Mouse (Mus musculus) MEL (cell line): ENCODE measurements around the gene Kdelr3. TPM values are rescaled to one million over a fixed set of nuclear protein-coding genes. Genes with fewer than 3 reads are reported as not detected.

Experiments
- DNase-seq: peaks from one replicate; pipeline ENCODE4 v3.0.0; 2011; ENCODE audit warnings: low read depth, low spot score
- H3K27ac ChIP-seq: 2 replicates; pipeline ENCODE4 v1.5.1; 2012; ENCODE audit warnings: low read depth, mild to moderate bottlenecking, control low read depth, low read length, moderate library complexity; ENCODE audit not compliant: control insufficient read depth
- H3K27me3 ChIP-seq, 2 experiments: fragments of 150-350 bp in 1 of 2; sonication (generic) in 1 of 2; 2 replicates each; pipeline ENCODE4 v1.6.1; 2012; ENCODE audit warnings: low read length in 2 of 2, mild to moderate bottlenecking in 2 of 2, improper control_type of control experiment in 1 of 2, moderate library complexity in 1 of 2; ENCODE audit not compliant: insufficient read depth in 2 of 2, control insufficient read depth in 1 of 2
- H3K36me3 ChIP-seq, 2 experiments: 2 replicates each; pipeline ENCODE4 v1.6.1; 2012 to 2014; ENCODE audit warnings: low read length in 2 of 2, improper control_type of control experiment in 1 of 2, inconsistent platforms in 1 of 2, mild to moderate bottlenecking in 1 of 2; ENCODE audit not compliant: insufficient read depth in 2 of 2, control insufficient read depth in 1 of 2
- H3K4me1 ChIP-seq, 2 experiments: fragments of 150-350 bp in 1 of 2; sonication (generic) in 1 of 2; 2 replicates each; pipeline ENCODE4 v1.6.1; 2012; ENCODE audit warnings: low read length in 2 of 2, improper control_type of control experiment in 1 of 2, mild to moderate bottlenecking in 1 of 2; ENCODE audit not compliant: insufficient read depth in 2 of 2, control insufficient read depth in 1 of 2
- H3K4me3 ChIP-seq, 2 experiments: fragments of 150-350 bp in 1 of 2; sonication (generic) in 1 of 2; 2 replicates each; pipeline ENCODE4 v1.5.1; 2012; ENCODE audit warnings: low read depth in 2 of 2, low read length in 2 of 2, mild to moderate bottlenecking in 2 of 2, moderate library complexity in 2 of 2, control low read depth in 1 of 2, improper control_type of control experiment in 1 of 2; ENCODE audit not compliant: control insufficient read depth in 1 of 2, insufficient read depth in 1 of 2
- H3K79me2 ChIP-seq: 2 replicates; pipeline ENCODE4 v1.6.1; 2012; ENCODE audit warnings: mild to moderate bottlenecking, low read length, moderate library complexity; ENCODE audit not compliant: control insufficient read depth, poor library complexity, insufficient read depth
- H3K9ac ChIP-seq: 2 replicates; pipeline ENCODE4 v1.6.1; 2012; ENCODE audit warnings: low read depth, mild to moderate bottlenecking, control low read depth, low read length, moderate library complexity; ENCODE audit not compliant: control insufficient read depth, poor library complexity, severe bottlenecking
- H3K9me3 ChIP-seq: fragments of 150-350 bp; sonication (generic); replicated peaks from 2 replicates; pipeline ENCODE4 v1.6.1; 2012; ENCODE audit warnings: mild to moderate bottlenecking, low read length, improper control_type of control experiment, moderate library complexity; ENCODE audit not compliant: insufficient read depth
- EP300 ChIP-seq, 2 experiments: IDR thresholded peaks; 2 replicates each; pipeline ENCODE4 v1.6.1; 2011; ENCODE audit warnings: improper control_type of control experiment in 2 of 2, low read length in 2 of 2, low read depth in 1 of 2, mild to moderate bottlenecking in 1 of 2
- ETS1 ChIP-seq: IDR thresholded peaks from 2 replicates; pipeline ENCODE4 v1.6.1; 2012; ENCODE audit warnings: low read depth, mild to moderate bottlenecking, inconsistent platforms, low read length, improper control_type of control experiment, moderate library complexity
- GABPA ChIP-seq: IDR thresholded peaks from 2 replicates; pipeline ENCODE4 v1.6.1; 2012; ENCODE audit warnings: low read depth, mild to moderate bottlenecking, inconsistent platforms, low read length, improper control_type of control experiment, moderate library complexity
- HCFC1 ChIP-seq: IDR thresholded peaks from 2 replicates; pipeline ENCODE4 v1.6.1; 2012; ENCODE audit warnings: low read depth, mild to moderate bottlenecking, inconsistent platforms, low read length, improper control_type of control experiment, moderate library complexity
- JUND ChIP-seq: IDR thresholded peaks from 2 replicates; pipeline ENCODE4 v1.6.1; 2011; ENCODE audit warnings: low read depth, mild to moderate bottlenecking, improper control_type of control experiment, low read length
- MAFK ChIP-seq: IDR thresholded peaks from 2 replicates; pipeline ENCODE4 v1.6.1; 2011; ENCODE audit warnings: low read depth, mild to moderate bottlenecking, low read length, improper control_type of control experiment, borderline replicate concordance
- MAZ ChIP-seq: IDR thresholded peaks from 2 replicates; pipeline ENCODE4 v1.6.1; 2012; ENCODE audit warnings: low read depth, mild to moderate bottlenecking, inconsistent platforms, low read length, improper control_type of control experiment
- MYB ChIP-seq: IDR thresholded peaks from 2 replicates; pipeline ENCODE4 v1.6.1; 2011; ENCODE audit warnings: mild to moderate bottlenecking, low read depth, low read length, improper control_type of control experiment
- POLR2AphosphoS5 ChIP-seq: IDR thresholded peaks from 2 replicates; pipeline ENCODE4 v1.6.1; 2012; ENCODE audit warnings: low read depth, borderline replicate concordance, mild to moderate bottlenecking, inconsistent platforms, low read length, moderate library complexity, mixed read lengths
- SMC3 ChIP-seq: IDR thresholded peaks from 2 replicates; pipeline ENCODE4 v1.6.1; 2011; ENCODE audit warnings: low read depth, low read length, improper control_type of control experiment
- TAL1 ChIP-seq: IDR thresholded peaks from 2 replicates; pipeline ENCODE4 v1.6.1; 2012; ENCODE audit warnings: mild to moderate bottlenecking, inconsistent platforms, low read length, moderate library complexity, mixed read lengths
- TCF12 ChIP-seq: IDR thresholded peaks from 2 replicates; pipeline ENCODE4 v1.6.1; 2014; ENCODE audit warnings: low read depth, mild to moderate bottlenecking, inconsistent platforms, low read length, improper control_type of control experiment, moderate library complexity
- UBTF ChIP-seq: IDR thresholded peaks from 2 replicates; pipeline ENCODE4 v1.6.1; 2012; ENCODE audit warnings: low read depth, mild to moderate bottlenecking, inconsistent platforms, low read length, improper control_type of control experiment, moderate library complexity, borderline replicate concordance; ENCODE audit not compliant: insufficient read depth
- USF2 ChIP-seq, 2 experiments: IDR thresholded peaks; 2 replicates each; pipeline ENCODE4 v1.6.1; 2011 to 2012; ENCODE audit warnings: improper control_type of control experiment in 2 of 2, low read length in 2 of 2, borderline replicate concordance in 1 of 2, inconsistent platforms in 1 of 2, low read depth in 1 of 2, mild to moderate bottlenecking in 1 of 2; ENCODE audit not compliant: insufficient read depth in 1 of 2
- ZMIZ1 ChIP-seq: IDR thresholded peaks from 2 replicates; pipeline ENCODE4 v1.6.1; 2012; ENCODE audit warnings: low read depth, mild to moderate bottlenecking, inconsistent platforms, low read length, improper control_type of control experiment, moderate library complexity
- ZNF384 ChIP-seq: IDR thresholded peaks from 2 replicates; pipeline ENCODE4 v1.6.1; 2012; ENCODE audit warnings: low read depth, mild to moderate bottlenecking, inconsistent platforms, low read length, improper control_type of control experiment
- polyA plus RNA-seq, 2 experiments: library from polyadenylated mRNA; stranded (reverse) in 1 of 2; unstranded in 1 of 2; fragments of >175 nt in 1 of 2; fragments of >200 nt in 1 of 2; gene quantifications; 2 replicates each; pipeline versions ENCODE4 v1.2.1 to v1.2.4; 2012; ENCODE audit warnings: low replicate concordance in 2 of 2, low read depth in 1 of 2; ENCODE audit not compliant: insufficient read length in 2 of 2, insufficient read depth in 1 of 2, missing spikeins in 1 of 2
- total RNA-seq: library from RNA; depleted of rRNA; stranded (reverse); fragments of 300-350 nt; gene quantifications from 2 replicates; pipeline ENCODE4 v1.2.3, GENCODE M21; 2012

Gene Kdelr3
- total and polyA plus RNA-seq, 3 experiments = 14.5 to 32.2 TPM; not detected in 1

DNA sequence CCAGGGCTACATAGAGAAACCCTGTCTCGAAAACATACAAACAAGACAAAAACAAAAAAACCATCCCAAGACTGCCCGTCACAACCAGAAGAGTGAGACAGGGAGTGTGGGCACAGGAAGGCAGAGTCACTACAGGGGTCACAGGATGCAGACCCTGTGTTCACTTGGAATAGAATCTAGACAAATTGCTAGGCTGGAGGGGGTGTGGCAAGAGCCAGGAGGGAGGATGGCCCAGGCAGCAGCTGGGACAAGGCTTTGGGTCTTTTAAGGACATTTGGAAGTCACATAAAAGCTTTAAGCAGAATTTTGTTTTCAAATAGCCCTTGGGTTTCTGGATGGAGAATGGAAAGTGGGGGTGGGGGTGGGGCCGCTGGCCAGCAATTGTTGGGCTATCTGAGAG lies 2.4 kb downstream of the Kdelr3 start:
- H3K79me2 ChIP-seq = no peaks in the 10 kb centered on the region
- H3K27ac ChIP-seq = no peak overlapping the region
- peaks cover 0 to 23% of the 10 kb centered on the region in 2 experiments; a peak in 3 of 4 replicates for H3K4me1 ChIP-seq
- H3K27me3 ChIP-seq = no peaks in the 10 kb centered on the region
- H3K9me3 ChIP-seq = no peaks in the 10 kb centered on the region
- no peak overlapping the region for H3K4me3 ChIP-seq
- DNase-seq = no peak
- peaks cover 0 to 9% of the 10 kb centered on the region in 2 experiments; a peak in 3 of 4 replicates for H3K36me3 ChIP-seq
- no peak for TF ChIP-seq SMC3
- no peak for TF ChIP-seq TCF12
- TF ChIP-seq MAFK = no peak
- TF ChIP-seq POLR2AphosphoS5 = no peak
- TF ChIP-seq GABPA = no peak
- no peak for TF ChIP-seq EP300 (IDR thresholded peaks at IDR 0.05; ENCODE audit: low read depth in 1 of 2, low read length in 2 of 2)
- no peak for TF ChIP-seq MYB
- no peak for TF ChIP-seq USF2 (IDR thresholded peaks at IDR 0.05; ENCODE audit: borderline replicate concordance in 1 of 2, insufficient read depth in 1 of 2, low read depth in 1 of 2, low read length in 2 of 2)
- TF ChIP-seq ZNF384 = no peak
- TF ChIP-seq ZMIZ1 = no peak
- no peak for TF ChIP-seq UBTF
- TF ChIP-seq ETS1 = no peak
- TF ChIP-seq MAZ = no peak
- no peak for TF ChIP-seq HCFC1
- no peak for TF ChIP-seq TAL1
- TF ChIP-seq JUND = no peak
- H3K9ac ChIP-seq = no peak overlapping the region

DNA sequence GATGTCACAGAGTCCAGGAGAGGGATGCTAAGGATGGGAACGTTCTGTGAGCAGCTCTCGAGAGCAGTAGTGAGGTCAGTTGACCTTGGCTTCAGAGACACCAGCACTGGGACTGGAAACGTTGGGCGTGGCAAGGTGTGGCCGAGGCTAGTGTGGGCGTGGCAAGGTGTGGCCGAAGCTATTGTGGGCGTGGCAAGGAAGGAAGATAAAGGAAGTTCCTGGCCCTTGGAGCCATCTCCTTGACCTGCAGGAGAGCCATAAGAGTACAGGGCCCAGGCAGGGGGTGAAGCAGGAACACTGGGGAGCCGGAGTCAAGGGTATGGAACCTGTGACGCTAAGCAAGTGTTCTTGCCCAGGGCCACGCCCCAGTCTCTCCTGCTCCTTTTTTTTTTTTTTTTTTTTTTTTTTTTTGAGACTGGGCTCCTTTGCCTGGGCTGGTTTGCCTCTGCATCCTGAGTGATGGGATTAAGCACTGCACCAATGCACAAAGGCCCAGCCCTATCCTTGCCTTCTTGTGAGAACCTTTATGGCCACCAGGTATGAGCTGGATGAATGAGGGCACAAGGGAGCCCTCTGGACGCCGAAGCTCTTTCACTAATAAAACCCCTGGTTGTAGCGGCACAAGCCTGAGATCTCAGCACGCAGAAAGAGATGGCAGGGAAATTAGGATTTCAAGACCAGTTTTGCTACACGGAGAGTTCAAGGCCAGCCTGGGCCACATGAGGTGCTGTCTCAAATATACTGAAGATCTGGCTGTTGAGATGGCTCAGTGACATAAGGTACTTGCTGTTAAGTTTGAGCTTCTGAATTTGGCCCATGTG lies 3.4 kb downstream of the Kdelr3 start:
- no peaks in the 10 kb centered on the region for H3K9me3 ChIP-seq
- H3K27me3 ChIP-seq = no peaks in the 10 kb centered on the region

More for the DNA sequence above, 3.4 kb downstream of the Kdelr3 start:
- no peaks in the 10 kb centered on the region for H3K79me2 ChIP-seq
- no peak overlapping the region for H3K4me3 ChIP-seq
- peaks cover 0 to 9% of the 10 kb centered on the region in 2 experiments; a peak in 3 of 4 replicates for H3K36me3 ChIP-seq
- TF ChIP-seq USF2 (IDR thresholded peaks at IDR 0.05; ENCODE audit: borderline replicate concordance in 1 of 2, insufficient read depth in 1 of 2, low read depth in 1 of 2, low read length in 2 of 2) (no peak), ZNF384 (peak; percentile 36; the same call in 1 of the 2 replicates)
- H3K27ac ChIP-seq = no peak overlapping the region
- H3K9ac ChIP-seq = no peak overlapping the region
- DNase-seq = no peak
- H3K4me1 ChIP-seq = peaks cover 0 to 23% of the 10 kb centered on the region in 2 experiments; a peak in 3 of 4 replicates
